Mouse (Mus musculus): ENCODE measurements around the gene Zfp202. TPM values are rescaled to one million over a fixed set of nuclear protein-coding genes. Genes with fewer than 3 reads are reported as not detected.

The Zfp202 gene
- polyA plus RNA-seq (2015; fragmentation: Illumina TruSeq; extraction: RNeasy Lipid Tissue Mini Kit (QIAGEN cat#74804); ENCODE audit: low read depth, low replicate concordance): 4.0 TPM

GRCm38 (mm10) chr9:40192098-40193038 is at the start of gene Zfp202:
Gene Zfp202, plus strand, starts transcription at chr9:40192316.

GRCm38 (mm10) chr9:40180620-40181019 is 11.5 kb upstream of the Zfp202 start, which contains the start of gene Olfr986:
Gene Olfr986, plus strand, starts transcription at chr9:40180920.

Other genes starting within 250 kb of the Zfp202 start
- gene Olfr975, start 240.3 kb upstream of the Zfp202 start, polyA plus RNA-seq (2015; fragmentation: Illumina TruSeq; extraction: RNeasy Lipid Tissue Mini Kit (QIAGEN cat#74804); ENCODE audit: low read depth, low replicate concordance): not detected
- not detected for gene Olfr976, start 231.2 kb upstream of the Zfp202 start, polyA plus RNA-seq (2015; fragmentation: Illumina TruSeq; extraction: RNeasy Lipid Tissue Mini Kit (QIAGEN cat#74804); ENCODE audit: low read depth, low replicate concordance)
- gene Olfr978, start 200.2 kb upstream of the Zfp202 start, polyA plus RNA-seq (2015; fragmentation: Illumina TruSeq; extraction: RNeasy Lipid Tissue Mini Kit (QIAGEN cat#74804); ENCODE audit: low read depth, low replicate concordance): not detected
- not detected for gene Olfr979, start 188.9 kb upstream of the Zfp202 start, polyA plus RNA-seq (2015; fragmentation: Illumina TruSeq; extraction: RNeasy Lipid Tissue Mini Kit (QIAGEN cat#74804); ENCODE audit: low read depth, low replicate concordance)
- not detected for gene Olfr980, start 182.7 kb upstream of the Zfp202 start, polyA plus RNA-seq (2015; fragmentation: Illumina TruSeq; extraction: RNeasy Lipid Tissue Mini Kit (QIAGEN cat#74804); ENCODE audit: low read depth, low replicate concordance)
- gene Olfr981, start 170.9 kb upstream of the Zfp202 start, polyA plus RNA-seq (2015; fragmentation: Illumina TruSeq; extraction: RNeasy Lipid Tissue Mini Kit (QIAGEN cat#74804); ENCODE audit: low read depth, low replicate concordance): not detected
- not detected for gene Olfr982, start 118.5 kb upstream of the Zfp202 start, polyA plus RNA-seq (2015; fragmentation: Illumina TruSeq; extraction: RNeasy Lipid Tissue Mini Kit (QIAGEN cat#74804); ENCODE audit: low read depth, low replicate concordance)
- gene Olfr983, start 98.7 kb upstream of the Zfp202 start, polyA plus RNA-seq (2015; fragmentation: Illumina TruSeq; extraction: RNeasy Lipid Tissue Mini Kit (QIAGEN cat#74804); ENCODE audit: low read depth, low replicate concordance): not detected
- not detected for gene Olfr984, start 78.1 kb upstream of the Zfp202 start, polyA plus RNA-seq (2015; fragmentation: Illumina TruSeq; extraction: RNeasy Lipid Tissue Mini Kit (QIAGEN cat#74804); ENCODE audit: low read depth, low replicate concordance)
- gene Olfr985, start 62.1 kb upstream of the Zfp202 start, polyA plus RNA-seq (2015; fragmentation: Illumina TruSeq; extraction: RNeasy Lipid Tissue Mini Kit (QIAGEN cat#74804); ENCODE audit: low read depth, low replicate concordance): not detected
- not detected for gene Tmem225, start 44.2 kb upstream of the Zfp202 start, polyA plus RNA-seq (2015; fragmentation: Illumina TruSeq; extraction: RNeasy Lipid Tissue Mini Kit (QIAGEN cat#74804); ENCODE audit: low read depth, low replicate concordance)
- not detected for gene Olfr986, start 11.4 kb upstream of the Zfp202 start, polyA plus RNA-seq (2015; fragmentation: Illumina TruSeq; extraction: RNeasy Lipid Tissue Mini Kit (QIAGEN cat#74804); ENCODE audit: low read depth, low replicate concordance)
- 72.2 TPM for gene Scn3b, start 76.9 kb downstream of the Zfp202 start, polyA plus RNA-seq (2015; fragmentation: Illumina TruSeq; extraction: RNeasy Lipid Tissue Mini Kit (QIAGEN cat#74804); ENCODE audit: low read depth, low replicate concordance)